Mouse (Mus musculus): ENCODE measurements at regions not wholly inside any gene's neighbourhood (a gene's known extent, or its start where the extent isn't known, plus 50 kb on each side); places are given as distances from the start of the nearest gene placed in this dataset.

- no peaks in the 10 kb centered on the region for H3K36me3 ChIP-seq (ENCODE audit: control insufficient read depth, insufficient read depth, low read length)
- no peak overlapping the region for H3K4me2 ChIP-seq (replicated peaks; ENCODE audit: low read depth, low read length)
- no peaks in the 10 kb centered on the region for H3K9me3 ChIP-seq (ENCODE audit: control insufficient read depth, low read length)
- WGBS, result 66% methylated on average over 1 of the region's 1 CpGs
- no peak overlapping the region for H3K9ac ChIP-seq (ENCODE audit: low read depth, low read length)
- no peaks in the 10 kb centered on the region for H3K4me1 ChIP-seq (replicated peaks; ENCODE audit: control insufficient read depth, insufficient read depth, low read length)
- no peak overlapping the region for H3K4me3 ChIP-seq (ENCODE audit: low read depth, low read length)
- no peak overlapping the region for H3K27ac ChIP-seq (ENCODE audit: low read depth, low read length)
- DNase-seq (ENCODE audit: low spot score) (no peak), ATAC-seq (ENCODE audit: low FRiP score) (no peak)
- no peaks in the 10 kb centered on the region for H3K27me3 ChIP-seq (ENCODE audit: control insufficient read depth, insufficient read depth, low read length)
Measured at GRCm38 (mm10) chr16:76914311-76914710, 99.2 kb upstream of the Usp25 start.

DNA sequence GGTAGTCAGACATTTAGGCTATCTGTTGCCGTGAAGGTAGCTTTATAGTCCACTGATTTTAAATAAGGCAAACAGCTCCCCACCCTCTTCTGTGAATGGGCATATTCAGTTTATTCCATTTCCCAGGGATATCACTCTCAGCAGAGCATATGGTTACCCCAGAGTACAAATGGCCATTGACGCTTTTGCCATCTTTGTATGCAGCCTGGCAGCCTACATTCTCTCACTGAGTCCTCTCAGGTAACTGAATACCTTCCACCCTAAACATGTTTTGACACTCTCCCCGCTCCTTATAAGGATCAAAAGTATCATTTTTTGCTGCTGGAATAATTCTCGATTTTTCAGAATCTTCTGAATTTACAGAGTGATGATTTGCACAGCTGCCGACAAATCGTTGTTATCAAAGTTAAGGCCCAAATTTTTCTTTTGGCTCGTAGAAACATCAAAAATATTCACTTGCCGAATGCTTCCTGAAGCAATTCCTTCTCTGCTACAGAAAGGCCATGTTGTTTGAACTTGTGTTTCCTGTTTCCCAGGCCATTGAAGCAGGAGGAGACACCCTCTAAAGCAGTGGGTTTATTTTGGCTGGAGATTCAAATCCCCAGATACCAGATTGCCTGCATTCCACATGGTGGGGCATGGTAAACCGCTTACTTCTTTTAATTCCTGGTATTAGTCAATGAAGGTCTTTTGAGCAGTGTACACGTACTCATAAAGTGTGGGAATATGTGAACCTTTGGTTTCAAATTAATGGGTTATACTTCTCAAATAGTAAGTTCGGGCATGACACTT lies 108.1 kb upstream of the Usp25 start:
- H3K27ac ChIP-seq (ENCODE audit: low read depth, low read length), result no peak overlapping the region
- no peak overlapping the region for H3K4me3 ChIP-seq (ENCODE audit: low read depth, low read length)
- H3K9ac ChIP-seq (ENCODE audit: low read depth, low read length), result no peak overlapping the region
- H3K4me2 ChIP-seq (replicated peaks; ENCODE audit: low read depth, low read length), result no peak overlapping the region
- DNase-seq (ENCODE audit: low spot score), result no peak
- ATAC-seq (ENCODE audit: low FRiP score), result no peak
- WGBS, result 84% methylated on average over 11 of the region's 11 CpGs
- H3K9me3 ChIP-seq (ENCODE audit: control insufficient read depth, low read length), result no peaks in the 10 kb centered on the region
- H3K4me1 ChIP-seq (replicated peaks; ENCODE audit: control insufficient read depth, insufficient read depth, low read length), result no peaks in the 10 kb centered on the region
- H3K27me3 ChIP-seq (ENCODE audit: control insufficient read depth, insufficient read depth, low read length), result no peaks in the 10 kb centered on the region
- no peaks in the 10 kb centered on the region for H3K36me3 ChIP-seq (ENCODE audit: control insufficient read depth, insufficient read depth, low read length)

DNA sequence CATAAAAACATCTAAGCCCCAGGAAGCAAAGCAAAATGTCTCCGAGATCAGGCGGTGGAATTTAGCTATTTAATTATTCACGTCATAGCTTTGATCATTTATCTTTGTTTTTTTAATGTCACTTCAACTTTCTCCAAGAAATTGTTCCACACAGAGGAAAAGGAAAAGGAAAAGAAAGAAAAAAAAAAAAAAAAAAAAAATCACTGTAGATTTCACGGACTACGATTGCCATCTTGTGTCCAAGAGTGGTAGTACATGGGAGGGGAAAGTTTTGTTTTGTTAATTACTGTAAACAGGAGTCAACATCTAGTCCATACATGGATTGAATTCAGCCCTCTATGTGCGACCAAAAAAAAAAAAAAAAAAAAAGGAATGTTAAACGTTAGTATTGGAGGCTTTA lies 114.4 kb upstream of the Usp25 start:
- Histone ChIP-seq H3K27me3 (ENCODE audit: control insufficient read depth, insufficient read depth, low read length) (no peaks in the 10 kb centered on the region), H3K36me3 (ENCODE audit: control insufficient read depth, insufficient read depth, low read length) (no peaks in the 10 kb centered on the region), H3K27ac (ENCODE audit: low read depth, low read length) (no peak overlapping the region), H3K4me2 (replicated peaks; ENCODE audit: low read depth, low read length) (no peak overlapping the region), H3K4me1 (replicated peaks; ENCODE audit: control insufficient read depth, insufficient read depth, low read length) (no peaks in the 10 kb centered on the region), H3K9ac (ENCODE audit: low read depth, low read length) (no peak overlapping the region), H3K9me3 (ENCODE audit: control insufficient read depth, low read length) (no peaks in the 10 kb centered on the region), H3K4me3 (ENCODE audit: low read depth, low read length) (no peak overlapping the region)
- DNase-seq (ENCODE audit: low spot score) (peak; percentile 48), ATAC-seq (ENCODE audit: low FRiP score) (no peak)
- 29% methylated on average over 7 of the region's 7 CpGs for WGBS

GRCm38 (mm10) chr16:76896305-76896704 lies 117.2 kb upstream of the Usp25 start:
- Histone ChIP-seq H3K27me3 (ENCODE audit: control insufficient read depth, insufficient read depth, low read length) (no peaks in the 10 kb centered on the region), H3K4me1 (replicated peaks; ENCODE audit: control insufficient read depth, insufficient read depth, low read length) (no peaks in the 10 kb centered on the region), H3K9ac (ENCODE audit: low read depth, low read length) (no peak overlapping the region), H3K27ac (ENCODE audit: low read depth, low read length) (no peak overlapping the region), H3K4me3 (ENCODE audit: low read depth, low read length) (no peak overlapping the region), H3K36me3 (ENCODE audit: control insufficient read depth, insufficient read depth, low read length) (no peaks in the 10 kb centered on the region), H3K4me2 (replicated peaks; ENCODE audit: low read depth, low read length) (no peak overlapping the region), H3K9me3 (ENCODE audit: control insufficient read depth, low read length) (no peaks in the 10 kb centered on the region)
- WGBS, result 30% methylated on average over 13 of the region's 13 CpGs
- DNase-seq (ENCODE audit: low spot score) (peak; percentile 18), ATAC-seq (ENCODE audit: low FRiP score) (peak; percentile 57)

DNA sequence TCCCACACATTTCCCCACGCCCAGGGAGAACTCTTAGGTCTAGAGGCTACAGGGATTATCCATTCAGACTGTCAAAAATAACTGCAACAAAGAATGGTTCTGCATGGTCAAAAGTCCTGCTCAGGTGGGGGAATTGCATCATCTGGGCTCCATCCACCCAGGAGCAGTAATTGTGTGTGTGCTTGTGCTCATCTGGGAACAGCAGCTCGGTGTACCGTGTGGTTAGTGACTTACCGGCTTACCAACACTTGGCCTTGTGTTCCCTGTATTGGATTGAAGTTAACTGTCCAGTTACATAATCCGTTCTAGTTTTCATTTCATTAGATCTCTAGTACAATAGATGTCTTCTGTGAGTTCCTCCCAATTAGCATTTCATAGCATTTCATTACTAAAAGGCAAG lies 117.7 kb upstream of the Usp25 start:
- ATAC-seq (ENCODE audit: low FRiP score) (no peak), DNase-seq (ENCODE audit: low spot score) (no peak)
- Histone ChIP-seq H3K36me3 (ENCODE audit: control insufficient read depth, insufficient read depth, low read length) (no peaks in the 10 kb centered on the region), H3K4me1 (replicated peaks; ENCODE audit: control insufficient read depth, insufficient read depth, low read length) (no peaks in the 10 kb centered on the region), H3K4me2 (replicated peaks; ENCODE audit: low read depth, low read length) (no peak overlapping the region), H3K4me3 (ENCODE audit: low read depth, low read length) (no peak overlapping the region), H3K9me3 (ENCODE audit: control insufficient read depth, low read length) (no peaks in the 10 kb centered on the region), H3K27ac (ENCODE audit: low read depth, low read length) (no peak overlapping the region), H3K9ac (ENCODE audit: low read depth, low read length) (no peak overlapping the region), H3K27me3 (ENCODE audit: control insufficient read depth, insufficient read depth, low read length) (no peaks in the 10 kb centered on the region)
- WGBS, result 74% methylated on average over 5 of the region's 5 CpGs

DNA sequence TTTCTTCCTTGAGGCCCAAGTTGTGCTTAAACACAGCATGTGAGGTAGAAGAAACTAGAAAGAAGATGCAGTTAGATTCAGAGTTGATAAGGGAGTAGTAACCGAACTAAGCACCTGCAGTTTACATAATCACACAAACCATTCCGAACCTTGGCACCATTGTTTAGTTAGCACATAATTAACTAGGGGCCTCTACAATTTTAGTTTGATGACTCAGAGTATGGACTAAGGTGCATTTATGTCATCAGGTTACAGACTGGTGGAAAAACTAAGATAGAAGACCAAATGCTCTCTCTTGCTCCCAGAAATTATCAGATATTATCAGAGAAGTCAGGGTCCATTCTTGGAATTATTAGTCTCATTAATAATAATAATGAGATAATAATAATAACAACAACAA lies 134.9 kb upstream of the Usp25 start:
- H3K9ac ChIP-seq (ENCODE audit: low read depth, low read length), result no peak overlapping the region
- WGBS, result 94% methylated on average over 2 of the region's 2 CpGs
- no peak overlapping the region for H3K4me3 ChIP-seq (ENCODE audit: low read depth, low read length)
- no peak for DNase-seq (ENCODE audit: low spot score)
- no peaks in the 10 kb centered on the region for H3K36me3 ChIP-seq (ENCODE audit: control insufficient read depth, insufficient read depth, low read length)
- ATAC-seq (ENCODE audit: low FRiP score), result no peak
- no peak overlapping the region for H3K27ac ChIP-seq (ENCODE audit: low read depth, low read length)
- no peaks in the 10 kb centered on the region for H3K4me1 ChIP-seq (replicated peaks; ENCODE audit: control insufficient read depth, insufficient read depth, low read length)
- no peaks in the 10 kb centered on the region for H3K27me3 ChIP-seq (ENCODE audit: control insufficient read depth, insufficient read depth, low read length)
- no peaks in the 10 kb centered on the region for H3K9me3 ChIP-seq (ENCODE audit: control insufficient read depth, low read length)
- no peak overlapping the region for H3K4me2 ChIP-seq (replicated peaks; ENCODE audit: low read depth, low read length)

DNA sequence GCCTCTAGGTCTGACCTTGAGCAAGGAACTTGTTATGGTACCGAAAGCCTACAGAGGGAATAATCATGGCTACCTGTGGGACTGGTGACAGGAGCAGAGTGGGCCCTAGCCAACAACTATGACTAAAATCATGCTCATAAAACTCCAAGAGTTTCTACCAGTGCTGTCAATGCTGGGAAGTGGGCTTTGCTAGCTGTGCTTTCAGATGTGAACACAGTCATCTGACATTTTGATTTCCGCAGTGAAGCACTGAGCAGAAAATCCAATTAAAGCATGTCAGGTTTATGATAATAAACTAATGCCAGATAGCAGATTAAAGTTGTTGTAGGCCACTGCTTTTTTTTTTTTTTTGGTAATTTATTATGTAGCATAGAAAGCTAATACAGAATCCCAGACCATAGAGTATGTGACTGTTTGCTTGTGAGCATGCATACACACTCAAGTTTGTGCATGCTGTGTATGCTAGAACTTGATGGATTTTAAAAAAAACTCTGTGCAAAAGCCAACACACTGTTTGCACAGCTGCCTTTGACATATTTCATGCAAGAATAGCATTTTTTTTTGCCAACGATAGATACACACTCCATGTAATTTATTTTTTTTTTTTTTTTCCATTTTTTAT lies 138.0 kb upstream of the Usp25 start:
- no peak for ATAC-seq (ENCODE audit: low FRiP score)
- Histone ChIP-seq H3K4me1 (replicated peaks; ENCODE audit: control insufficient read depth, insufficient read depth, low read length) (no peaks in the 10 kb centered on the region), H3K4me3 (ENCODE audit: low read depth, low read length) (no peak overlapping the region), H3K27ac (ENCODE audit: low read depth, low read length) (no peak overlapping the region), H3K4me2 (replicated peaks; ENCODE audit: low read depth, low read length) (no peak overlapping the region), H3K36me3 (ENCODE audit: control insufficient read depth, insufficient read depth, low read length) (no peaks in the 10 kb centered on the region), H3K9me3 (ENCODE audit: control insufficient read depth, low read length) (no peaks in the 10 kb centered on the region), H3K9ac (ENCODE audit: low read depth, low read length) (no peak overlapping the region), H3K27me3 (ENCODE audit: control insufficient read depth, insufficient read depth, low read length) (no peaks in the 10 kb centered on the region)
- WGBS, result 92% methylated on average over 3 of the region's 3 CpGs
- DNase-seq (ENCODE audit: low spot score), result no peak

- Histone ChIP-seq H3K27ac (ENCODE audit: low read depth, low read length) (no peak overlapping the region), H3K9ac (ENCODE audit: low read depth, low read length) (no peak overlapping the region), H3K27me3 (ENCODE audit: control insufficient read depth, insufficient read depth, low read length) (no peaks in the 10 kb centered on the region), H3K4me3 (ENCODE audit: low read depth, low read length) (no peak overlapping the region), H3K9me3 (ENCODE audit: control insufficient read depth, low read length) (no peaks in the 10 kb centered on the region), H3K4me2 (replicated peaks; ENCODE audit: low read depth, low read length) (no peak overlapping the region), H3K36me3 (ENCODE audit: control insufficient read depth, insufficient read depth, low read length) (no peaks in the 10 kb centered on the region), H3K4me1 (replicated peaks; ENCODE audit: control insufficient read depth, insufficient read depth, low read length) (no peaks in the 10 kb centered on the region)
- ATAC-seq (ENCODE audit: low FRiP score), result peak; percentile 18; the same call in 1 of the 2 replicates
- 63% methylated on average over 4 of the region's 4 CpGs for WGBS
- DNase-seq (ENCODE audit: low spot score), result no peak
Measured at GRCm38 (mm10) chr16:76866465-76866802, 147.1 kb upstream of the Usp25 start.

Measured in hindbrain, embryonic 11.5 days (tissue).